Mouse (Mus musculus): Measurements from ENCODE around the gene Armh1. TPM values are rescaled to one million over a fixed set of nuclear protein-coding genes. Genes with fewer than 3 reads are reported as not detected.

Armh1 gene
- polyA plus RNA-seq (2014; fragmentation: Illumina TruSeq; extraction: RNeasy Lipid Tissue Mini Kit (QIAGEN cat#74804); ENCODE audit: low read depth, low replicate concordance): 2.7 TPM

DNA sequence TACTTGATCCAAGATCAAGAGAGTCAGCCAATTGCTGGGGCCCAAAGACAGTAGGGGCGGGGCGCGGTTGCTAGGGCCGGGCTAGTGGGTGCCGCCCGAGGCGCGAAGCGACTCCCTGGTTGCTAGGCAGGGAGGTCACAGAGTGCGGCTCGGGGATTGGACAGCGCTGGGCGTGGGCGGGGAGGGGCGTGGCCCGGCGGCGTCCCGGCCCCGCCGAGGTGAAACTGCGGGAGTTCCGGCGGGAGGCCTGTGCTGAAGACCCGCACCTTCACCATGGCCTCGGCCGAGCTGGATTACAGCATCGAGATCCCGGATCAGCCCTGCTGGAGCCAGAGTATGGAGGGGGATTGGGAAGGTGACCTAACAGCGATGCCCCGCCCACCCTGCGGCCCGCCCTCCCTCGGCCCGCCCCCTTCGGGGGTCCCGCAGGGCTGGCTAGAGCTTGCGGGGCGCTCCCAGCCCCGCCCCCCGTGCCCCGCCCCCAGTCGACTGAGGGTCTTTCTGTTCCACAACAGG lies at the start of gene Armh1, which contains the start of gene Tmem53:
Gene Armh1 (minus strand): TSS at position 325 of the 516 bp plus-strand sequence.
Gene Tmem53 (plus strand): TSS at position 151 of the 516 bp plus-strand sequence.

DNA sequence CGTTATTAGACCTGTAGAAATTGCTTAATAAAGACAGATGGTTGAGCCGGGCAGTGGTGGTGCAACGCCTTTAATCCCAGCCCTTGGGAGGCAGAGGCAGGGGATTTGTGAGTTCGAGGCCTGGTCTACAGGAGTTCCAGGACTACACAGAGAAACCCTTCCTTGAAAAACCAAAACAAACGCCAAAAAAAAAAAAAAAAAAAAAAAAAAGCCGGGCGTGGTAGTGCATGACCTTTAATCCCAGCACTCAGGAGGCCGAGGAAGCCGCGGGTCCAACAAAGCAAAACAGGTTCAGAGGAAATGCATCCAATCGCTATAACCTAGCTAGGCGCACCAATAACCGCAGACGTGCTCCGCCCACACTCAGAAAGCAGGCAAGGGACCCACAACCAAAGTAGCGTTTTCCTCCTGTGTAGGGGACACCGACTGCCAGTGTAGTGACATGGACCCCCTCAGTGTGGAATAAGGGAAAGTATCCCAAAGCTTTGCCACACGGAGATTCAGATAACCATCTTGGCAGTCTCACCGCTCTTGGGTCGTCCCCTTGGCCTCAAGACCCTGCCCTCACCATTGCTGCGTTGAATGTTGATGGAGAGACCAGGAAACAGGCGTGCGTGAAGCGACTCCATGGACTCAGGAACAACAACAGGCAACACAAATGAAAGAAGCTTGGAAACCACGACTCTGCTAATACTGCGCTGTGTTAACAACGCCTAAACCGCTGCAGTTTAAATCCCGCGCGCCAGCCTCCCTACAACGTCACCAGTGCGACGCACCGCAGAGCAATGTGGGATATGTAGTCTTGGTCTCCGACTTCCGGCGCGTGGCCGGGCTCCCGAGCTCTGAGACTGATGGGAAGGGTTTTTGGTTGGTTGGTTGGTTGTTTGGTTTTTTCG lies 69.8 kb downstream of the Armh1 start, which contains the start of gene Kif2c:
Gene Kif2c (minus strand): TSS at position 777 of the 896 bp plus-strand sequence.

Other genes with a start within 250 kb of the Armh1 start
- gene Eif2b3, start 232.7 kb downstream of the Armh1 start, polyA plus RNA-seq (2014; fragmentation: Illumina TruSeq; extraction: RNeasy Lipid Tissue Mini Kit (QIAGEN cat#74804); ENCODE audit: low read depth, low replicate concordance): 23.1 TPM
- gene Ptch2, start 156.1 kb downstream of the Armh1 start, polyA plus RNA-seq (2014; fragmentation: Illumina TruSeq; extraction: RNeasy Lipid Tissue Mini Kit (QIAGEN cat#74804); ENCODE audit: low read depth, low replicate concordance): 31.8 TPM
- gene Btbd19, start 126.4 kb downstream of the Armh1 start, polyA plus RNA-seq (2014; fragmentation: Illumina TruSeq; extraction: RNeasy Lipid Tissue Mini Kit (QIAGEN cat#74804); ENCODE audit: low read depth, low replicate concordance): 7.9 TPM
- gene Tctex1d4, start 125.3 kb downstream of the Armh1 start, polyA plus RNA-seq (2014; fragmentation: Illumina TruSeq; extraction: RNeasy Lipid Tissue Mini Kit (QIAGEN cat#74804); ENCODE audit: low read depth, low replicate concordance): 11.7 TPM
- gene Plk3, start 118.2 kb downstream of the Armh1 start, polyA plus RNA-seq (2014; fragmentation: Illumina TruSeq; extraction: RNeasy Lipid Tissue Mini Kit (QIAGEN cat#74804); ENCODE audit: low read depth, low replicate concordance): 6.5 TPM
- 970 TPM for gene Rps8, start 95.9 kb downstream of the Armh1 start, polyA plus RNA-seq (2014; fragmentation: Illumina TruSeq; extraction: RNeasy Lipid Tissue Mini Kit (QIAGEN cat#74804); ENCODE audit: low read depth, low replicate concordance)
- 6.8 TPM for gene Kif2c, start 69.5 kb downstream of the Armh1 start, polyA plus RNA-seq (2014; fragmentation: Illumina TruSeq; extraction: RNeasy Lipid Tissue Mini Kit (QIAGEN cat#74804); ENCODE audit: low read depth, low replicate concordance)
- gene Tmem53, start 174 bp downstream of the Armh1 start, polyA plus RNA-seq (2014; fragmentation: Illumina TruSeq; extraction: RNeasy Lipid Tissue Mini Kit (QIAGEN cat#74804); ENCODE audit: low read depth, low replicate concordance): 36.8 TPM
- 69.6 TPM for gene Rnf220, start 244.9 kb upstream of the Armh1 start, polyA plus RNA-seq (2014; fragmentation: Illumina TruSeq; extraction: RNeasy Lipid Tissue Mini Kit (QIAGEN cat#74804); ENCODE audit: low read depth, low replicate concordance)

All from adipose tissue, adult 10 weeks (tissue).